Mouse (Mus musculus) cortical plate, adult 2 months (tissue): Measurements from ENCODE around the gene Mat1a. TPM values are rescaled to one million over a fixed set of nuclear protein-coding genes. Genes with fewer than 3 reads are reported as not detected.

ENCODE experiments used
- H3K27ac ChIP-seq: fragments of 200-500 bp; 2 replicates; pipeline ENCODE4 v1.5.1; 2012; ENCODE audit warnings: low read length, control low read depth, inconsistent platforms; ENCODE audit not compliant: insufficient read depth
- H3K4me1 ChIP-seq: fragments of 200-500 bp; 2 replicates; pipeline ENCODE4 v1.6.1; 2011; ENCODE audit warnings: low read length; ENCODE audit not compliant: control insufficient read depth, insufficient read depth
- H3K4me3 ChIP-seq: fragments of 200-500 bp; 2 replicates; pipeline ENCODE4 v1.5.1; 2011; ENCODE audit warnings: mild to moderate bottlenecking, low read length, control low read depth; ENCODE audit not compliant: insufficient read depth
- CTCF ChIP-seq: fragments of 200-500 bp; IDR thresholded peaks from 2 replicates; pipeline ENCODE4 v1.5.1; 2011; ENCODE audit warnings: mild to moderate bottlenecking, control low read depth, low read length; ENCODE audit not compliant: insufficient read depth; ENCODE audit errors: extremely low read depth
- POLR2A ChIP-seq: fragments of 200-500 bp; IDR thresholded peaks from 2 replicates; pipeline ENCODE4 v1.6.1; 2011; ENCODE audit warnings: mild to moderate bottlenecking, low read length, control low read depth; ENCODE audit not compliant: insufficient read depth; ENCODE audit errors: extremely low read depth
- polyA plus RNA-seq: library from polyadenylated mRNA; depleted of rRNA; stranded (reverse); fragments of >200 nt; gene quantifications from 2 replicates; pipeline ENCODE4 v1.2.3, GENCODE M21; 2012

Mat1a gene
- polyA plus RNA-seq, 1 experiment: 0.02 TPM

GRCm38 (mm10) chr14:41094114-41094513, 10.7 kb upstream of the Mat1a start:
- TF ChIP-seq POLR2A (no peak), CTCF (peak; percentile 23; the same call in 1 of the 2 replicates)
- Histone ChIP-seq H3K27ac (no peak overlapping the region), H3K4me1 (no peaks in the 10 kb centered on the region)

GRCm38 (mm10) chr14:41096296-41096860, 8.5 kb upstream of the Mat1a start:
- Histone ChIP-seq H3K4me3 (no peak overlapping the region), H3K4me1 (no peaks in the 10 kb centered on the region), H3K27ac (no peak overlapping the region)
- TF ChIP-seq CTCF (no peak), POLR2A (no peak)

More at GRCm38 (mm10) chr14:41094114-41094513, 10.7 kb upstream of the Mat1a start:
- H3K4me3 ChIP-seq: no peak overlapping the region

GRCm38 (mm10) chr14:41098726-41099125, 6.1 kb upstream of the Mat1a start:
- TF ChIP-seq POLR2A (no peak), CTCF (no peak)
- no peak overlapping the region for H3K4me3 ChIP-seq
- H3K27ac ChIP-seq: no peak overlapping the region
- H3K4me1 ChIP-seq: no peaks in the 10 kb centered on the region

GRCm38 (mm10) chr14:41100712-41101111, 4.1 kb upstream of the Mat1a start:
- no peaks in the 10 kb centered on the region for H3K4me1 ChIP-seq
- H3K27ac ChIP-seq: no peak overlapping the region
- TF ChIP-seq POLR2A (no peak), CTCF (no peak)
- no peak overlapping the region for H3K4me3 ChIP-seq

GRCm38 (mm10) chr14:41101242-41101641, 3.6 kb upstream of the Mat1a start:
- H3K4me3 ChIP-seq: no peak overlapping the region
- no peaks in the 10 kb centered on the region for H3K4me1 ChIP-seq
- no peak overlapping the region for H3K27ac ChIP-seq
- no peak for TF ChIP-seq POLR2A

GRCm38 (mm10) chr14:41102269-41102668, 2.6 kb upstream of the Mat1a start:
- TF ChIP-seq POLR2A (no peak), CTCF (no peak)
- no peaks in the 10 kb centered on the region for H3K4me1 ChIP-seq
- H3K4me3 ChIP-seq: no peak overlapping the region
- no peak overlapping the region for H3K27ac ChIP-seq

- Histone ChIP-seq H3K4me1 (no peaks in the 10 kb centered on the region), H3K4me3 (no peak overlapping the region), H3K27ac (no peak overlapping the region)
- TF ChIP-seq POLR2A (no peak), CTCF (no peak)
These were observed 6.3 kb downstream of the Mat1a start for GRCm38 (mm10) chr14:41111031-41111668.

- no peak overlapping the region for H3K4me3 ChIP-seq
- H3K4me1 ChIP-seq: no peaks in the 10 kb centered on the region
- TF ChIP-seq POLR2A (no peak), CTCF (no peak)
- no peak overlapping the region for H3K27ac ChIP-seq
These were observed 8.1 kb downstream of the Mat1a start for GRCm38 (mm10) chr14:41112944-41113343.

- TF ChIP-seq CTCF (no peak), POLR2A (no peak)
- H3K4me3 ChIP-seq: no peak overlapping the region
These were observed 11.4 kb downstream of the Mat1a start for GRCm38 (mm10) chr14:41116271-41116670.

GRCm38 (mm10) chr14:41124683-41125082, 19.8 kb downstream of the Mat1a start:
- H3K4me1 ChIP-seq: no peaks in the 10 kb centered on the region
- no peak overlapping the region for H3K27ac ChIP-seq
- H3K4me3 ChIP-seq: no peak overlapping the region
- TF ChIP-seq POLR2A (no peak), CTCF (no peak)

More at GRCm38 (mm10) chr14:41116271-41116670, 11.4 kb downstream of the Mat1a start:
- Histone ChIP-seq H3K27ac (no peak overlapping the region), H3K4me1 (no peaks in the 10 kb centered on the region)

- TF ChIP-seq POLR2A (no peak), CTCF (peak; percentile 62)
- Histone ChIP-seq H3K4me1 (no peaks in the 10 kb centered on the region), H3K4me3 (no peak overlapping the region), H3K27ac (no peak overlapping the region)
These were observed 23.2 kb downstream of the Mat1a start for GRCm38 (mm10) chr14:41127997-41128396.
